ENCODE assay signal across 30 mouse cellular contexts in genomic region chr9:89869594-89869993, GRCm38 (mm10). TPM values are rescaled to one million over a fixed set of nuclear protein-coding genes. Genes with fewer than 3 reads are reported as not detected.
A peak's percentile ranks its signal among the peaks of the same experiment; 100 is the strongest.
DNase-seq lines count a peak whose midpoint lies in the region; ATAC-seq and TF ChIP-seq lines count a peak whose summit lies in the region.
"Had no signal": no experiment of that assay in that cellular context is flagged by ENCODE, and none has a peak within 500 bp of the region (broad histone marks: within the 10 kb centered on the region; RNA-seq: fewer than 3 reads in every experiment).

No protein-coding gene starts in this region.

- no peaks in the 10 kb centered on the region for H3K27me3 ChIP-seq in C2C12 (ENCODE audit: control insufficient read depth, insufficient read depth, insufficient read length)
- H3K27me3 ChIP-seq in myocyte (ENCODE audit: control insufficient read depth, insufficient read depth, insufficient read length) = no peaks in the 10 kb centered on the region

- TF ChIP-seq POLR2A in myocyte (IDR thresholded peaks at IDR 0.05; ENCODE audit: insufficient read length, low read depth) = no peak

- H3K36me3 ChIP-seq in C2C12 (ENCODE audit: control insufficient read depth, insufficient read depth) (no peaks in the 10 kb centered on the region), myocyte (ENCODE audit: control insufficient read depth, insufficient read depth) (no peaks in the 10 kb centered on the region)
- H3K36me3 ChIP-seq: embryonic facial prominence, embryonic 10.5 days; embryonic facial prominence, embryonic 13.5 days; forebrain, embryonic 12.5 days; forebrain, embryonic 15.5 days; G1E; heart, embryonic 12.5 days; heart, embryonic 15.5 days had no signal

- DNase-seq in adrenal gland, adult 2 months = peak; percentile 11
- DNase-seq in adrenal gland, postnatal 14 days = no peak
- no peak for DNase-seq in spleen, postnatal 4 days (ENCODE audit: low spot score in 2 of 2)
- no peak for DNase-seq in lung, postnatal 36 days
- DNase-seq in spleen, postnatal 14 days (ENCODE audit: low spot score in 2 of 2) = no peak
- DNase-seq: adrenal gland, adult 8-10 months; adrenal gland, postnatal 36 days; cerebellum, adult 18-20 months; cerebellum, adult 9-10 months; cerebellum, postnatal 14 days; embryo, embryonic 11 days; gastrocnemius, postnatal 25 days; heart, postnatal 10 days; heart, postnatal 36 days had no signal

- H3K4me3 ChIP-seq in C2C12 (ENCODE audit: insufficient read depth, poor library complexity, severe bottlenecking) = no peak overlapping the region
- H3K4me3 ChIP-seq in myocyte = no peak overlapping the region
- H3K4me3 ChIP-seq: embryonic facial prominence, embryonic 10.5 days; embryonic facial prominence, embryonic 13.5 days; erythroblast, embryonic 14.5 days; forebrain, embryonic 12.5 days; forebrain, embryonic 15.5 days; heart, embryonic 12.5 days; heart, embryonic 15.5 days had no signal

- H3ac ChIP-seq in C2C12 (ENCODE audit: control insufficient read depth, insufficient read length, low read depth) = no peak overlapping the region
- H3ac ChIP-seq in myocyte (ENCODE audit: control insufficient read depth, insufficient read length) = no peak overlapping the region

- no peak for TF ChIP-seq CTCF in C2C12 (IDR thresholded peaks at IDR 0.05; ENCODE audit: control insufficient read depth, insufficient read depth, insufficient read length)

- peak; percentile 24 for ATAC-seq in granulocyte monocyte progenitor cell, adult 5-6 weeks (replicated peaks; ENCODE audit: poor library complexity, severe bottlenecking)
- ATAC-seq: forebrain, embryonic 15.5 days; hindbrain, postnatal 0 days; inflammation-experienced regulatory T-cells, adult 6 months; intestine, embryonic 16.5 days had no signal

- H3K79me2 ChIP-seq in C2C12 (ENCODE audit: control insufficient read depth, insufficient read depth) (no peaks in the 10 kb centered on the region), myocyte (ENCODE audit: control insufficient read depth, insufficient read depth) (no peaks in the 10 kb centered on the region)

- peak overlapping the region; percentile 43 for H3K4me2 ChIP-seq in myocyte (ENCODE audit: low read depth)
- H3K4me2 ChIP-seq: embryonic facial prominence, embryonic 13.5 days; forebrain, embryonic 12.5 days; forebrain, embryonic 15.5 days; heart, embryonic 12.5 days; heart, embryonic 15.5 days; hindbrain, embryonic 14.5 days had no signal

- no peaks in the 10 kb centered on the region for H3K79me3 ChIP-seq in C2C12 (ENCODE audit: low read depth)

TF ChIP-seq in C2C12, 6 proteins besides CTCF, POLR2A, EP300 and RAD21:
- TF ChIP-seq USF1 (IDR thresholded peaks at IDR 0.05; ENCODE audit: low read depth) (no peak), MYOG (IDR thresholded peaks at IDR 0.05; ENCODE audit: control insufficient read depth, extremely low read depth, insufficient read length) (no peak), CEBPB (IDR thresholded peaks at IDR 0.05; ENCODE audit: low read depth) (no peak), MYOD1 (IDR thresholded peaks at IDR 0.05; ENCODE audit: control insufficient read depth, insufficient read length, low read depth) (peak; percentile 73), FOSL1 (IDR thresholded peaks at IDR 0.05; ENCODE audit: insufficient read depth, low read length, poor library complexity, severe bottlenecking) (no peak), MAX (IDR thresholded peaks at IDR 0.05) (no peak)
TF ChIP-seq in C2C12: peak in this region for 1.

TF ChIP-seq in myocyte, 11 proteins besides CTCF, POLR2A, EP300 and RAD21:
- TF ChIP-seq TCF3 (IDR thresholded peaks at IDR 0.05; ENCODE audit: insufficient read length, low read depth) = no peak
- TF ChIP-seq TCF12 (IDR thresholded peaks at IDR 0.05; ENCODE audit: insufficient read depth, poor library complexity, severe bottlenecking) = no peak
- TF ChIP-seq MAX (IDR thresholded peaks at IDR 0.05; ENCODE audit: low read depth) = no peak
- TF ChIP-seq SRF (IDR thresholded peaks at IDR 0.05; ENCODE audit: control insufficient read depth, insufficient read length, low read depth) = no peak
- TF ChIP-seq REST (IDR thresholded peaks at IDR 0.05; ENCODE audit: insufficient read depth, insufficient read length) = no peak
- peak in 1 of 3 experiments; percentile 13 for TF ChIP-seq MYOD1 (IDR thresholded peaks at IDR 0.05; ENCODE audit: control insufficient read depth in 1 of 3, insufficient read length in 2 of 3, low read depth in 2 of 3)
- TF ChIP-seq USF1 (IDR thresholded peaks at IDR 0.05; ENCODE audit: low read depth) = no peak
- TF ChIP-seq CEBPB (IDR thresholded peaks at IDR 0.05; ENCODE audit: insufficient read depth, poor library complexity, severe bottlenecking) = no peak

RNA-seq across cellular contexts. Expression of gene Rasgrf1, which starts 40.1 kb away (rescaled TPM):
- 10 to 100 TPM; 12.1 to 30.9 TPM for total RNA-seq in adrenal gland, adult 2 months (2021)
- polyA plus RNA-seq in adrenal gland, adult 2 months (2012; rRNA removed) = 7.6 and 10.1 TPM in 2 replicates
- 5.3 and 5.7 TPM in 2 replicates for total RNA-seq in adrenal gland, postnatal 14 days (2021)
- not detected for polyA plus RNA-seq in C2C12 (2012; fragmentation: generic; extraction: Trizol)
- total RNA-seq in granulocyte monocyte progenitor cell, adult 5-6 weeks (2014; fragmentation: Nextera tagmentation) = 0.26 TPM in 1 of 2 replicates, not detected in the other
- not detected in 2 replicates for total RNA-seq in granulocyte monocyte progenitor cell, adult 5-6 weeks (2017)
- not detected for polyA plus RNA-seq in myocyte (2012; fragmentation: generic; extraction: Trizol)
- total RNA-seq: CH12.LX; gastrocnemius, postnatal 25 days; heart, postnatal 10 days; heart, postnatal 36 days had no signal
- polyA plus RNA-seq: erythroblast, embryonic 14.5 days; G1E had no signal
